Mouse (Mus musculus) cerebellum, adult 2 months (tissue): ENCODE measurements around the gene Prkce. TPM values are rescaled to one million over a fixed set of nuclear protein-coding genes. Genes with fewer than 3 reads are reported as not detected.

Experiments
- DNase-seq, 2 experiments: peaks; one replicate each; pipeline ENCODE4 v3.0.0; 2021
- H3K27ac ChIP-seq: fragments of 200-500 bp; 2 replicates; pipeline ENCODE4 v1.5.1; 2012; ENCODE audit warnings: low read length, control low read depth, inconsistent platforms; ENCODE audit not compliant: insufficient read depth
- H3K27me3 ChIP-seq: fragments of 200-500 bp; 2 replicates; pipeline ENCODE4 v1.6.1; 2012; ENCODE audit warnings: inconsistent platforms, mild to moderate bottlenecking, low read length, moderate library complexity; ENCODE audit not compliant: control insufficient read depth, insufficient read depth
- H3K4me1 ChIP-seq: fragments of 200-500 bp; 2 replicates; pipeline ENCODE4 v1.6.1; 2011; ENCODE audit warnings: low read length; ENCODE audit not compliant: control insufficient read depth, insufficient read depth
- H3K4me3 ChIP-seq: fragments of 200-500 bp; replicated peaks from 2 replicates; pipeline ENCODE3; 2011; ENCODE audit warnings: mild to moderate bottlenecking, low read depth, low read length, control low read depth; ENCODE audit not compliant: insufficient read depth
- CTCF ChIP-seq: fragments of 200-500 bp; IDR thresholded peaks from 2 replicates; pipeline ENCODE4 v1.5.1; 2011; ENCODE audit warnings: low read depth, mild to moderate bottlenecking, control low read depth, low read length, moderate library complexity, borderline replicate concordance; ENCODE audit not compliant: insufficient read depth
- POLR2A ChIP-seq: fragments of 200-500 bp; IDR thresholded peaks from 2 replicates; pipeline ENCODE4 v1.6.1; 2011; ENCODE audit warnings: low read length, control low read depth, borderline replicate concordance; ENCODE audit not compliant: insufficient read depth
- WGBS: fragments of 180-500 bp; shearing (Covaris S2); methylation state at CpG from one replicate; pipeline ENCODE4 v1.1.7; 2018; 5-methylcytosine and 5-hydroxymethylcytosine counted together
- polyA plus RNA-seq: library from polyadenylated mRNA; depleted of rRNA; stranded (reverse); fragments of >200 nt; gene quantifications from 2 replicates; pipeline ENCODE4 v1.2.3, GENCODE M21; 2012

Gene Prkce
- polyA plus RNA-seq, 1 experiment = 53.7 TPM

DNA sequence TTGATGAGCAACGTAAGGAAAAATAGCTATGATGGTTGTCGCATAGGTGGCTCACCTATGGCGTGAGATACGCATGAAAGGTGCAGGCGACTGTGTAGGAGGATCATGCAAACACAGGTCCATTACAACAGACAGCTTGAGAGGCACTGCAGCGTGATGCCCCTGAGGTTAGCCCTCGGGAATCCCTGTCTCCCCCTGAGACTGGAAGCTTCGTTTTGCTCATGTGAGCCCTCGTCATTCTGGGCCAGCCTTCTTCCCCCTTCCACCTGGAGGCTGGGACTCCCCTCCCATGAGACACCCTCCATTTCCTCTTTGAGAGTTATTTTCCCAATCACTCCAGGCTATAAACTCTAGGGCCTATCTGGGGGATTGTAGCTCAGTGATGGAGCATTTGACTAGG lies 213.9 kb downstream of the Prkce start:
- H3K27me3 ChIP-seq = no peaks in the 10 kb centered on the region
- no peak for TF ChIP-seq POLR2A
- TF ChIP-seq CTCF = no peak
- H3K4me1 ChIP-seq = peaks cover 22% of the 10 kb centered on the region
- 92% methylated on average over 9 of the region's 9 CpGs for WGBS
- no peak overlapping the region for H3K4me3 ChIP-seq
- H3K27ac ChIP-seq = no peak overlapping the region
- no peak for DNase-seq

- DNase-seq = no peak
- TF ChIP-seq POLR2A (no peak), CTCF (no peak)
- H3K27me3 ChIP-seq = no peaks in the 10 kb centered on the region
- H3K4me3 ChIP-seq = no peak overlapping the region
- peaks cover 22% of the 10 kb centered on the region for H3K4me1 ChIP-seq
- H3K27ac ChIP-seq = no peak overlapping the region
- WGBS = 31% methylated on average over 2 of the region's 2 CpGs
Observed at GRCm38 (mm10) chr17:86382885-86383284, 215.3 kb downstream of the Prkce start.

- no peak overlapping the region for H3K4me3 ChIP-seq
- TF ChIP-seq POLR2A (no peak), CTCF (no peak)
- H3K27me3 ChIP-seq = no peaks in the 10 kb centered on the region
- no peak overlapping the region for H3K27ac ChIP-seq
- DNase-seq = no peak
- 86% methylated on average over 18 of the region's 18 CpGs for WGBS
- H3K4me1 ChIP-seq = peaks cover 22% of the 10 kb centered on the region
Observed at GRCm38 (mm10) chr17:86383699-86384572, 216.4 kb downstream of the Prkce start.

GRCm38 (mm10) chr17:86392475-86392874 lies 224.9 kb downstream of the Prkce start:
- 91% methylated on average over 5 of the region's 5 CpGs for WGBS
- no peak for DNase-seq
- no peak for TF ChIP-seq POLR2A
- TF ChIP-seq CTCF = no peak
- Histone ChIP-seq H3K4me3 (no peak overlapping the region), H3K27ac (no peak overlapping the region), H3K27me3 (no peaks in the 10 kb centered on the region), H3K4me1 (0 out of 2 replicates have a peak, but pooled peaks cover 3% of the 10 kb centered on the region)

DNA sequence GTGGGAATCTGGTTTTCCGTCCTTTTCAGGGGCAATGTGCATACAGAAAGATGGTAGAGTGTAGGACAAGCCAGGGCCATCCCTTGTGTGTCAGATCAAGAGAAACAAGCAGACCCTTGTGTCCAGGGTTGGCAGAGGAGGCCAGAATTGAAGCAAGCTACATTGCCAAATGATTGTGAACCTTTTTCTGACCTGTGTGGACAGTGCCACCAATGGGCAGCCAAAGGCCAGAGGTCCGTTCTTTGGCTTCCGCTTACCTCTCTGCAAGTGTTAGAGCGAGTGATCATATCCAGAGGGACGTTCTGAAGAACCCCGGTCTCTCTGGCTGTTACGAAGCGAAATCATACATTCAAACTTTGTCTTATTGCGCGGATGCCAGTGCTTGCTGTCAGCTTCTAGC lies 225.6 kb downstream of the Prkce start:
- DNase-seq = no peak
- WGBS = 97% methylated on average over 10 of the region's 10 CpGs
- H3K4me3 ChIP-seq = no peak overlapping the region

GRCm38 (mm10) chr17:86397097-86397496 lies 229.5 kb downstream of the Prkce start:
- H3K27ac ChIP-seq = no peak overlapping the region
- H3K4me3 ChIP-seq = no peak overlapping the region
- no peak for TF ChIP-seq CTCF
- no peak for TF ChIP-seq POLR2A
- no peak for DNase-seq
- no peaks in the 10 kb centered on the region for H3K27me3 ChIP-seq
- H3K4me1 ChIP-seq = 0 out of 2 replicates have a peak, but pooled peaks cover 3% of the 10 kb centered on the region

More for the DNA sequence above, 225.6 kb downstream of the Prkce start:
- no peaks in the 10 kb centered on the region for H3K27me3 ChIP-seq
- H3K4me1 ChIP-seq = 0 out of 2 replicates have a peak, but pooled peaks cover 3% of the 10 kb centered on the region
- H3K27ac ChIP-seq = no peak overlapping the region
- TF ChIP-seq CTCF (no peak), POLR2A (no peak)

- no peak for DNase-seq
- Histone ChIP-seq H3K27me3 (no peaks in the 10 kb centered on the region), H3K27ac (no peak overlapping the region), H3K4me3 (no peak overlapping the region), H3K4me1 (0 out of 2 replicates have a peak, but pooled peaks cover under 1% of the 10 kb centered on the region)
- WGBS = 88% methylated on average over 5 of the region's 5 CpGs
- no peak for TF ChIP-seq CTCF
- no peak for TF ChIP-seq POLR2A
Observed at GRCm38 (mm10) chr17:86397647-86398046, 230.1 kb downstream of the Prkce start.

- WGBS = 96% methylated on average over 1 of the region's 1 CpGs
- H3K27ac ChIP-seq = no peak overlapping the region
- no peak overlapping the region for H3K4me3 ChIP-seq
- no peaks in the 10 kb centered on the region for H3K27me3 ChIP-seq
- no peak for DNase-seq
- TF ChIP-seq POLR2A (no peak), CTCF (no peak)
- no peaks in the 10 kb centered on the region for H3K4me1 ChIP-seq
Observed at GRCm38 (mm10) chr17:86398226-86398625, 230.6 kb downstream of the Prkce start.
